Mouse (Mus musculus): ENCODE measurements around the gene Gm17349.
"Not testable (repeated sequence)": the region's sequence is repeated elsewhere in the genome, so short reads cannot be mapped to it uniquely, and the experiment has no call there.

The Gm17349 gene

DNA sequence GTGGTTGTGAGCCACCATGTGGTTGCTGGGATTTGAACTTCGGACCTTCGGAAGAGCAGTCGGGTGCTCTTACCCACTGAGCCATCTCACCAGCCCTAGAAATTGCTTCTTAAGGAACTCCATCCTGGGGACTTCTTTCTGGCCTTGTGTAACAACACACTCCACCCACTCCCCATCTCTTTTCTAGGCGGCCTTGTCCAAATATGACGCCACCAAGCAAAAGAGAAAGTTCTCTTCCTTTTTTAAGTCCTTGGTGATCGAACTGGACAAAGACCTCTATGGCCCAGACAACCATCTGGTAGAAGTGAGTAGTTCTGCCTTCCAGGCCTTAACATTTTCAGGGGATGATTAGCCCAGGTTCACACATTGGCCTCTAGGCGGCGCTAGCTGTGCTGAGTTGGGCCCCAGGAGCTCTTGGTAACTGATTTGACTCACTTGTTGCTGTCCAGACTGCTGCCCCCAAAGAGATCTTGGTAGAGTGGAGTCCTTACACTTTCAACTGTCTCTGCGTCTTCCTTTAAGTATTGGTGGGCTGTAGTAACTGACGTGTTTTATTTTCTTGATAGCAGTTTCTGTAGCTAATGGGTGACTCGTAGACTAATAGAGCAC, at the start of gene Gm17349:
TSS of gene Gm17349 (minus strand) at position 51 of the 609 bp plus-strand sequence.
- no peak for DNase-seq (ENCODE audit: low spot score)

DNA sequence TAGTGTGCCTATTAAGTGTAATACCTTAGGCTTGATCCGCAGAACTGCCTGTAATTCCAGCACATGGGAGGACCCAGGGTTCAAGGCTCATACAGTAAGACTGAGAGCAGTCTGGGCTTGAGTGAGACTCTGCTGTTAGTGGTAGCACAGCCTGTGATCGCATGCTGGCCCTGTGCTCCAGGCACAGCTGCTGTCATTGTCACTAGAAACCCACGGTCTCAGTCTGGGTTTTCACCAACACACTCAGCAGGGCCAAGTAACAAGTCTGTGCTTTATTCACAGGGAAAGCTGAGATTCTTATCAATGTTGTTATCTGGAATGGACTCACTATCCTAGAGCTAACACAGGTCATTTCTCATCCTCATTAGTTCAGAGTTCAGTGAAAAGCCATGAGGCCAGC, 48.9 kb upstream of the Gm17349 start:
- DNase-seq (ENCODE audit: low spot score), result no peak

DNA sequence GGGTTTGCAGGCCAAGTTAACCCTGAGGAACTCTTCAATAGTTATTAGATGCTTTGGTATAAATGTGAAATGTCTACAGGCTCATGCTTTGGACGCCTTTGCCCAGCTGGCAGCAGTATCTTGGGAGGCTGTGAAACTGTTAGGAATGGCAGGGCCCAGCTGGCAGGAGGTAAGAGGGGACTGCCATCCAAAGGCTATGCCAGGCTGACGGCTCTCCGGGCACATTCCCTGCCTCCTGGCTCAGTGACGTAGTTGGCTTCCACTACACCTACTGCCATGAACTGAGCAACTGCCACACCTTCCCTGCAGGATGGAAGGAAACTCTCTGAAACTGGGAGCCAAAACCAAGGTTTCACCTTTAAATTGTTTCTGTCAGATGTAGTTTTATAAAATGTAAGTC, 34.9 kb upstream of the Gm17349 start:
- no peak for DNase-seq (ENCODE audit: low spot score)

DNA sequence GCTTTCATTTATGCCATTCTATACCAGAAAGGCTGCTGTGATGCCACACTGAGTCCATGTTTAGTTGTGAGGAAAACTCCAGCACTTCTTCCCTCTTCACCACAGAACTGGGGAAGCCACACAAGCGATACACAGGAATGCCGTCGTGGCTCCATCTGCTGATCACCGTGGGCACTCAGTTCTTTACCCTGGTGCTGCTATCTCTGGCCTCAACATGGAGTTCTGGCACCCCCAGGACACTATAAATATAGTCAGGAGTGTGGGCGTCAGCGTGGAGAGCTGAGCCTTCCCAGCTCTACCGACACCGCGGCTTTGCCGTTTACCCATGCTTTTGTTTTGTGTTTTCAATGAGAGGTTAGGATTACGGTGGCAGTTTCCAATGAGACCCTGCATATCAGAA, 31.4 kb upstream of the Gm17349 start:
- no peak for DNase-seq (ENCODE audit: low spot score)

DNA sequence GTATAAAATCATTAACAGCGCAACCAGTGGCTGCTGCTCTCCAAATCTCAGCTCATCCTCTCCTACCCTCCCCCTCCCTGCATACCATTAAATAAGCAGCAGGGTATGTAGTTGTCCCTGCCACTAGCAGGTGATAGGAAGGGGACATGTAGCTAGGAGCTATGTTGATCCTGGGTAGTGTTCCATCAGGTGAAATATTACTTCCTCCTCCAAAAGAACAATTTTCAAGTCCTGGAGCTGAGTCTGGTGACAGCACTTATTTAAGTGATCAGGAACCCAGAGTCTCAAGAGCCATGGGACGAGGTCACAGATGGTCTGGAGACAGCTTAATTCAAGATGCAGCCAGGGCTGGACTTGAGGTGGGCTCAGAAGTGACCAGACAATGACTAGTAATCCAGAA, 30.3 kb upstream of the Gm17349 start:
- DNase-seq (ENCODE audit: low spot score), result peak; percentile 100

DNA sequence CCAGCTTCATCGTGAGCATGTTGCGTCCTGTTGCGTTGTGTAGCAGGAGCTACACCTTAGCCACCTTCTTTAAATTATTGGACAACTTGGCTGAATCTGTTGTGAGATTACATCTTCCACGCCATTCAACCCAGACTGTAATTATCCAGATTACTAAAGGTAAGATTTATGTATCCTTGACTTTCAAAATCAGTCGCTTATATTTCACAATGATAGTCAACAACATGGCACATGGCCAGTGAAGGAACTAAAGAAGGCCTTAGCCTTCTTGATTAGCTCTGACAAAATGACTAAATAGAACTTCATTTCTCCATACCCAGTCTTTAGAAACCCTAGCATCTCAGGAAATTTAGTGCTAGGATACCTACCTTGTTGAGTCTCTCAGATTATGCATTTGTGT, 27.9 kb upstream of the Gm17349 start:
- no peak for DNase-seq (ENCODE audit: low spot score)

DNA sequence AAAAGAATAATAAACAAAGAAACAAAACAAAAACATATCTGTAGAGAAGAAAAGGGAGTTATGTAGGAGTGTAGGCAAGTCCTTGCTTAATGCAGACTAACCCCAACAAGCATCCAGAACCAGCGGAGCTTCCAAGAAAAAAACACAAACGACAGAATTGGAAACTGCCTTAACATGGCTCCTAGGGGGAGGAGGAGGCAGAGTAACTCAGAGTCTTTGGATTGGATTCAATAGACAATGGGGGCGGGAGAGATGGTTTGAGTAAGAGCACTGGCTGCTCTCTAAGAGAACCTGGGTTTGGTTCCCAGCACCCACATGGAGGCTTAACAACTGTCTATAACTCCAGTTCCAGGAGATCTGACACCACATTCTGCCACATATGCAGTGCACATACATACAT, 26.4 kb upstream of the Gm17349 start:
- no peak for DNase-seq (ENCODE audit: low spot score)

DNA sequence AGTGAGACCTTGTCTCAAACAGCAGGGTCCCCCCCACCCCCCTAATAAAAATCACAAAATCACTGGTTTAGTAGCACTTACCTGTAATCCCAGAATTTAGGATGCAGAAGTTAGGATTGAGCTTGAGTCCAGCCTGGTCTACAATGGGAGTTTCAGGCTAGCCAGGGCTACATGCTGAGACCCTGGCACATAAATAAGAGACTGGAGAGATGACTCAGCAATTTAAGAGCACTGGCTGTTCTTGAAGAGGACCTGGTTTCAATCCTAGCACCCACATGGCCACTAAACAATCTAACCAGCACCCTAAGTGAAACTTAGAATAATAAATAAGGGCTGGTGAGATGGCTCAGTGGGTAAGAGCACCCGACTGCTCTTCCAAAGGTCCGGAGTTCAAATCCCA, 25.9 kb upstream of the Gm17349 start:
- no peak for DNase-seq (ENCODE audit: low spot score)

DNA sequence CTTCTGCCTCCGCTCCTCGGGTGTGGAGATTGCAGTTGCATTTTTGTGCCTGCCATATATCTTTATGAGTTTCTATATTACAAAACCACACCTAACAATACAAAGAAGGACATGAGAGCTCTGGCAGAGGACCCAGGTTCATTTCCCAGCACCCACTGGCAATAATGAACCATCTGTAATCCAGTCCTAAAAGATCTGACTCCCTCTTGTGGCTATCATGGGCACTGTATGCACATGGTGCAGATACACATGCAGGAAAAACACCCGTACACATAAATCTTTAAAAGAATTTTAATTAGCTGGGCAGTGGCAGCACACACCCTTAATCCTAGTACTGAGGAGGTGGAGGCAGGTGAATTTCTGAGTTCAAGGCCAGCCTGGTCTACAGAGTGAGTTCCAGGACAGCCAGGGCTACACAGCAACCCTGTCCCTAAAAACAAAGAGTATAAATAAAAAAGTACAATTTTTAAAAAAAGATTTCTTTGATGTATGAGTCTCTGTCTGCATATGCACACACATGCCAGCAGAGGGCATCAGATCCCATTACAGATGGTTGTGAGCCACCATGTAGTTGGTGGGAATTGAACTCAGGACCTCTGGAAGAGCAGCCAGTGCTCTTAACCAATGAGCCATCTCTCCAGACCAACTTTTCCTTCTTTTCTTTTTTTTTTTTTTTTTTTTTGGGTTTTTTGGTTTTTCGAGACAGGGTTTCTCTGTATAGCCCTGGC, 23.9 kb upstream of the Gm17349 start:
- DNase-seq (ENCODE audit: low spot score), result no peak

DNA sequence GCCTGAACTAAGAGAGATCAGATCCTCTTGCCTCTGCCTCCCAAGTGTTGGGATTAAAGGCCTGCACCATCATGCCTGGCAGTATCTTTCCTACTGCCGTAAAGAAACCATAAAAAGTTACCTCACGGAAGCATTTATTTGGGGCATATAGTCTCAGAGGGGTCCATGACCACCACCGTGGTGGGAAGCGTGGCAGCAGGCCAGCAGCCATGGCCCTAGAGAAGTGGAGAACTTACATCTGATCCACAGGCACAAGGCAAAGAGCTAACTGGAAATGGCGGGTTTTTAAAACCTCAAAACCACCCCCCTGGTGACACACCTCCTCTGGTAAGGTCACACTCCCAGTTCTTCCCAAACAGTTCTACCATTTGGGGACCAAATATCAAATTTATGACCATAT, 22.9 kb upstream of the Gm17349 start:
- DNase-seq (ENCODE audit: low spot score), result no peak

DNA sequence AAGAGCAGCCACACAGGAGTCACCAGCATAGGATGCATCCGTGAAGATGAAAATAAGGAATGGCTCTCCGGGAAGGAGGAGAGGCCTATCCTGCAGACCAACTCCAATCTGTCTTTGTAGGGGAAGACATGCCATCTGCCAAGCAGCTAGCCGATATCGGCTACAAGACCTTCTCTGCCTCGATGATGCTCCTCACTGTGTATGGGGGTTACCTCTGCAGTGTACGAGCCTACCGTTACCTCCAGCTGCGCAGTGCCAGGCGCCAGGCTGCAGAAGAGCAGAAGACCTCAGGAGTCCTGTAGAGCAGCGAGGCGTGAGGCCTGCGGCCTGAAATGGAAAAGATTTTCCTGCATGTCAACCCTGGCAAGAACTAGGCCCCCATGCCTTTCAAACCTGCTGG, 22.2 kb upstream of the Gm17349 start:
- no peak for DNase-seq (ENCODE audit: low spot score)

DNA sequence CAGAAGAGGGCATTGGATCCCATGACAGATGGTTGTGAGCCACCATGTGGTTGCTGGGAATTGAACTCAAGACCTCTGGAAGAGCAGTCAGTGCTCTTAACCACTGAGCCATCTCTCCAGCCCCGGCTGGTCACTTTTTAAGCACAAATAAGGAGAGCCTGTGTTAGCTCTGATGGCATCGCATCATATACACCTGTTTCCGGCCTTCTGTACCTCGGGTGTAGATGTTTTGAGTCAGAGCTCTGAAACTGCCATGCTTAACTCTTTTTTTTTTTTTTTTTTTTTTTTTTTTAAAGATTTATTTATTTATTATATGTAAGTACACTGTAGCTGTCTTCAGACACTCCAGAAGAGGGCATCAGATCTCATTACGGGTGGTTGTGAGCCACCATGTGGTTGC, 21.7 kb upstream of the Gm17349 start:
- not testable (repeated sequence) for DNase-seq (ENCODE audit: low spot score)

DNA sequence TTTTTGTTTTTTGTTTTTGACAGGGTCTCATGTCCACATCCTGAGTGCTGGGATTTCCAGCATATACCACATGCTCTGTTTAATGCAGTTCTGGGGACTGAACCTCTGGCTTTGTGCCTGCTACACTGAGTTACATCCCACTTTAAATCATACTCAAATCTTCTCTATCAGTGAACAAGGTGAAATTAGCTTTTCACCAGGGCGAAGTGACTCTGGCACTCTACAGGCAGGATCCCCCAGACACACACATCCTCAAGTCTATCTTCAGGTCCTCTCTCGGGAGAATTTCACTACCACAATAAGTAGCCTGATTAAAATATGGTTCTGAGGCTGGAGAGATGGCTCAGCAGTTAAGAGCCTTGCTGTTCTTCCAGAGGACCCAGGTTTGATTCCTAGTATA, 21.3 kb upstream of the Gm17349 start:
- no peak for DNase-seq (ENCODE audit: low spot score)

DNA sequence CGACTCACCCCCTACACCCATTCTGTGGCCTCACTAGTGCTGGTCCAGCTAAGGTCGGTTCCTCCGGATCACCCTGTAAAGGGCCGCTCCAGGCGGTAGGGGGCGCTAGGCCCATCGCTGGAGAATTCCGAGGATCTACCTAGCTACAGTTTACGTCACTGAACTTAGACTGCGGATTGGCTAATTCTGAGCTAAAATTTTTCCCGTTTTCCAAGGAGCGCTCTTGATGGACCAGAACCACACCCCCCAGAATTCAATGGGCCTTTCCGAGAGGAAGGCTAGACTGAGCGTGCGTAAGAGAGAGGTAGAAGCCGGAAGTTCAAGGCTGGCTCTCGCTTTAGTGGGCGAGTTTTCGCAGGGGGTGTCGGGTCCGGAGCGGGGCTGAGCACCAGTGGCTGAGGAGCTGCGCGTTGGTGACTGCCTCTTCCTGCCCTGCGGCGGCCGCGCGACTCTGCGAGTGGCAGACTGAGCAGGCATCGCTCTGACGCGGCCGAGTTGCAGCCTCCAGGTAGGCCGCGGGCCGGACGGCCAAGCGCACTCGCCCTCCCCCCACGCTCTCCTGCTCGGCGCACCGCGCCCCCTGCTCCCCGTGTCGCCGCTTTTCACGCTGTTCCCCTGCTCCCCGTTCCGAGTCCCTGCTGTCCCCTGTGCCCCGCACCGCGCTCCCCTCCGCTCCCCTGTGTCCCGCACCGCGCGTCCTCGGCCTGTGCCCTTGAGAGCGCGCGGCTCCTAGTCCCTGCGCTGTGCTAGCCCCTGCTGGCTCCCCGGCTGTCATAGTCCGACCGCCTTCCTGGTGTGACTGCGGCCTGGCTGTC, 20.3 kb upstream of the Gm17349 start, which contains the start of gene Cox14:
TSS of gene Cox14 (plus strand) at position 278 of the 815 bp plus-strand sequence.
- DNase-seq (ENCODE audit: low spot score), result peak; percentile 93

DNA sequence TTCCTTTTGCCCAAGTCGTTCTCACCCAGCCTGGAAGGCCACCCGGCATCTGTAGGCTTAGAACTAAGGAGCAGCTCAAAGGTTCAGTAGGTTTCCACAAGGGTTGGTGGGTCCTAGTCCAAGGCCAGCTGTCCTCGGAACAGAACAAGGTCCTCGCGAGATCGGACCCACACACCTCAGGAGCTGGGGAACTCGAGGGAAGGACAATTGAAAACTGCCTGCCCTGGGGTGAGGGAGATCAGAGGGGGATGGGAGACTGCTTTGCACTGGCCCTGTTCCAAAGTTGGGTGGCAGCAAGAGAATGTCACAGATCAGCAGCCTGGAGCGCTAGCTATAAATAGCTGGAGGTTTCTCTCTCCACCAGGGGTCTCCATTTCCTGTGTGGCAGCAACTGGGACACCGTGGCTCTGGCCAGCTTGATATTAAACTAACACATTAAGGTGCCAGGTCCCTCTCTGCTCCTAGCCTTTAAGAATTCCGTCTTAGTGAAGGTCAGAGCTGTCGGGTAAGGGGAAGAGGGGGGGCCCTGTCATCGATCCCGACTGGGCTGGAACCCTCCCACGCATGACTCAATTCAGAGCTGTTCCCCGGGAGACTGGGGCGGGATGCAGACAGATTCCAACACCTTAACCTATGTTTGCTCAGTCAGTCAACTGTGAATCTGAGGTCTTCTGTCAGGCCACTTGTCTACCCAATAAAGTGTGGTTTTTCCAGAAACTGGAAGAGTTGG, 19.2 kb upstream of the Gm17349 start:
- DNase-seq (ENCODE audit: low spot score), result peak; percentile 52

DNA sequence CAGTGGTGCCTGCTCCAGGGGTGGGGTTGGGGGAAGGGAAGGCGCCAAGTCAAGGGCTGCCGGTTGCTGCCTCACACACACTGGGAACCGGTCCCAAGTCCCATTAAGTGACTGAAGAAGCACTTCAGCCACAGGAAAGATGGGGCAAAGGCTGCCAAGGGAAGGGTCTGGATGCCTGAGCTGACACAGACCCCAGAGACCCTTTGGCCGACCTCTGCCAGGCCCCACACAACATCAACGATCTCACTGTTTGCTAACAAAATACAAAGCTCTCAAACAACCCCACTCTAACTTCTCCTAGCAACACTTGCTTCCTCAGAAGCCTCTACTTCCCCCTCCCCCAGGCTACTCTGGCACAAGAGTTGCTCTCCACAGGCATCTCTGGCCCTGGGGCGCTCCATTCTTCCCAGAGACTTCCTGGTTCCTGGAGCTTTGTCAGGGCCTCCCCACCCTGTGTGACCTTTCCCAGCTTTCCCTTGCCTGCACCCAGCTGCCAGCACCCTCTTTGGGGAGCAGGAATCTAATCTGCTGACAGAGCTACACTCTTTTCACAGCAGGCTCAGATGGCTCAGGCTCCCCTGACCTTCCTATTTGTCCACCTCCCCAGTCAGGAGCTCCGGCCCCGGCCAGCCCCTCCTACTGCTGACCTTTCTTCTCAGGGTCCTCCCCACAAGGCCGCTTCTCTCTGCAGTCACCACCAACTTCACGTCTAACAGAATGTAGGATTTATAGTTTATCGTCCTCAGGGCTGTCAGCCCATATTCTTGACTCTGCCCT, 18.4 kb upstream of the Gm17349 start:
- peak; percentile 75 for DNase-seq (ENCODE audit: low spot score)

DNA sequence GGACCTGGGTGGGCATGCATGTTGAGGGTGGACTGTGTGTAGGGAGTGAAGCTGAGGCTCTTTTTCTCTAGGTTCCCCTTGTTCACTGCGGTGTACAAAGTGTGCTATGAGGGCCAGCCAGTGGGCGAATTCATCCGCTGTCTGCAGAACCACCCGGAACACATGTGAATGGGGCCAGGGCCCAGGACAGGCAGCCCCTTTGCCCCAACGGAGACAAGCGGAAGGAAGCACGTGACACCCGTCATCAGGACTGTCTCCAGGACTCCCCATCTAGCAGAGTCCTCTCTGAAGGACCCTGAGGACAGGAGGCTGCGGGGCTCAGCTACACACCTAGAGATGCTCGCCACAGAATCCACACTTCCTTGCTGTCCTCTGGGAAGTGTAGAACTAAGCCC, 17.8 kb upstream of the Gm17349 start:
- DNase-seq (ENCODE audit: low spot score), result no peak

DNA sequence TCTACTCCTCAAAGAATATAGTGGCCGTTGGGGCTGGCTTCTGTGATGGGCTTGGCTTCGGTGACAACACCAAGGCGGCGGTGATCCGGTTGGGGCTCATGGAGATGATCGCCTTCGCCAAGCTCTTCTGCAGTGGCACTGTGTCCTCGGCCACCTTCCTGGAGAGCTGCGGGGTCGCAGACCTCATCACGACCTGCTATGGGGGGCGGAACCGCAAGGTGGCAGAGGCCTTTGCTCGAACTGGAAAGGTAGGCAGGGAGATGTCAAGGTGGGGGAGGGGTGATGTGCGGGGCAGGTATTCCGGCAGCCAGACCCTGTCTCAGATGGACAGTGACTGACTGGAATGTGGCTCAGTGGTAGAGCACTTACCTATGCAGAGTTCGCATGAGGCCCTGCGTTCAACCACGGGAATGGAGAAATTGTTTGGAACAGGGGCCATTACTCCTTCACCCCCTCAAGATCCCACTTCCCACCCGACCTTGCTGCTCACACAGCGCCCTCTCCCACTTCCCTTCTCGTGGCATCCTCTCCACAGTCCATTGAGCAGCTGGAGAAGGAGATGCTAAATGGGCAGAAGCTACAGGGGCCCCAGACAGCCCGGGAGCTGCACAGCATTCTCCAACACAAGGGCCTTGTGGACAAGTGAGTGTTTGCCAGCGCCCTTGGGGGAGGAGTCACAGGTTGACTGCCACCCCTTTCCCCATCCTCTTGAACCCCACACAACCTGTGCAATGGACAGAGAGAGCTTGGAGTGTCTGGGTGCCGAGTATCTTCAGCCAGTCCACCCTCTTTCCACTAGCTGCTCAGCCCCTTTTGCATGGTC, 16.8 kb upstream of the Gm17349 start:
- DNase-seq (ENCODE audit: low spot score), result no peak

DNA sequence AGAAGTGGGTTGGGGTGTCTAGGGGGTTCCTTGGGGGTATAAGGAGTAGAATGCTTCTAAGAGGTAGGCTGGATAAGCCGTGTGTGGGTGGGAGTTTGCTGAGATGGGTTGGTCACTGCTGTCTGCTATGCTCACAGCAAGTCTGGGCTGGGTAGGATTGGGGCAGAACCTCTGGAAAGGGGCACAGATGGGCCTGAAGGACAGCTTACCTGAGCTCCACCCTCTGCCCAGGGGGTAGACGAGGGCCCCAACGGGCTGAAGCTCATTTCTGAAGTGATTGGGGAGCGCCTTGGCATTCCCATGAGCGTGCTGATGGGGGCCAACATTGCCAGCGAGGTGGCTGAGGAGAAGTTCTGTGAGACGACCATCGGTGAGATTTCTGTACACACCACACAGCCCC, 14.6 kb upstream of the Gm17349 start:
- DNase-seq (ENCODE audit: low spot score), result no peak

DNA sequence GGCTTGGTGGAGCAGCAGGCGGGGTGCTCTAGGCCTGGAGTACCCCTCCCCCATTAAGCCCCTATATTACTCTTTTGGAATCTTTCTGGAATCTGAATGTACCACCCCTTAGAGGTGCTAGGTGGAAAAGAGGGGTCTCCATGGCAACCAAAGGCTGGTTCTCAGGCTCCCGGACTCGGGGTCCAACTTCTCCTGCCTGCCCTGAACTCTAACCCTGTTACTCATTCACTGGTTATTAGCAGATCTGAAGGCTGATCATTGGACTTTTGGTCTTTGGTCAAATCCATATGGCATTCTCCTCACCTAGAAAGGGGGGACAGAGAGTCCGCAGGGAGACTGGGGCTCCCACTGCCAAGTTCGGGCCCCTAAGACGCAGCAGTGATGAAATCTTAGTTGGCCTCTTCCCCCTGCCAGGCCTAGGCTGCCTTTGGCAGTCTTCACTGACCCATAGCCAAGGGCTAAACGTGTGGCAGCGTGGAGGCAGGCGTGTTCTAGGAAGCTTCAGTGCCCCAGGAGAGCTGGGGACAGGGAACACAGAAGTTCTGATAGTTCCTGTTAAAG, 13.3 kb upstream of the Gm17349 start:
- no peak for DNase-seq (ENCODE audit: low spot score)
